Mouse (Mus musculus): ENCODE data around the gene Nos3. TPM values are rescaled to one million over a fixed set of nuclear protein-coding genes. Genes with fewer than 3 reads are reported as not detected.

Gene Nos3
- polyA plus RNA-seq, 1 experiment from 2014 or later: 18.8 TPM

DNA sequence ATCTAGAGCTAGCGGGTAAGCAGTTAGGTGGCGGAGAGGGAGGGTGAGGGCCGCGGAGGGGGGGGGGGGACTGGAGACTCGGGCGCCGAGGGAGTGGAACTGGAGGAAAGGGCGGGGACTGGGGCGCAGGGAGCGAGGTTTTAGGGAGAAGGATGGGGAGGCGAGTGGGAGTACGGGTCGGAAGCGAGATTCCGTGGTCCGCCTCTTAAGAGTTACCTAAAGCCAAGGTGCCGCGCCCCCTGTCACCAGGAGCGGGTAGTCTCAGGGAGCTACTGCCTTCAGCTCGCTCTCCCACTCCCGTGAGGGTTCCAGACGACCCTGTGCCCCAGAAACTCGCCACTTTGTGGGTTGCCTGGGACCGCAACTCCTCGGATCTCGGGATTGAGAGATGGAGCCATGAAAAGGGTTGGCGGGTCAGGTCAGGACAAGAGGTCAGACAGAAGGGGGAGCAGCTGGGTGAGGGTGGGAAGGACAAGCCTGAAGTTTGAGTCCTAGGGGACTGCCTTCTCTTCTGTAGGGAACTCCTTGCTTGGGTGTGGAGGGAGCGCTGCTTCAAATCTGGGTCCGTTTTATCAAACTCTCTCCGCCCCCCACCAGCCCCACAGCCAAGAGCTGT lies 60.9 kb downstream of the Nos3 start:
- no peaks in the 10 kb centered on the region for H3K27me3 ChIP-seq
- 1% methylated on average over 29 of the region's 30 CpGs for WGBS
- ATAC-seq (ENCODE audit: borderline replicate concordance, extremely low read depth, low FRiP score, low TSS enrichment): peak; percentile 9; the same call in 1 of the 2 replicates
- H3K27ac ChIP-seq: peak overlapping the region; percentile 94
- no peaks in the 10 kb centered on the region for H3K9me3 ChIP-seq
- peak overlapping the region; percentile 75 for H3K9ac ChIP-seq
- peaks cover 13% of the 10 kb centered on the region for H3K36me3 ChIP-seq
- H3K4me2 ChIP-seq: peak overlapping the region; percentile 91
- H3K4me3 ChIP-seq: peak overlapping the region; percentile 77
- H3K4me1 ChIP-seq: peaks cover 55% of the 10 kb centered on the region

DNA sequence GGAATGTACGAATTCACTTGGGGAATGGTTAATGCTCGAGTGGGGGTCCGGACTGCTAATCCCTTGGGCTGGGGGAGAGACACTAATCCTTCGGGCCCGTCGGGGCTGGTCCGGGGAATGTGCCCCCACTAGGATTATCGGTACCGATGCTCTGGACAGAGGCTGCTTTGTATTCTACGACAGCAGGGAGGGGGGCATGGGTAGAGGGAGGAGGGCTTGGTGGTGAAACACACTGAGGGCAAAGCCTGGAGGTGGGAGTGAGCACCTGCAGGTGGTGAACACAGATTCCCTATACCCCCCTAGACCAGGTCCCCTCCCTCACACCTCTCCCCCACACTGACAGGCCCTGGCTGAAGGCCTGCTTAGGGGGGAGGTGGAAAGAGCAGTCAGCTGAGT lies 61.4 kb downstream of the Nos3 start:
- peak overlapping the region; percentile 75 for H3K9ac ChIP-seq
- H3K27me3 ChIP-seq: no peaks in the 10 kb centered on the region
- peak overlapping the region; percentile 91 for H3K4me2 ChIP-seq
- ATAC-seq (ENCODE audit: borderline replicate concordance, extremely low read depth, low FRiP score, low TSS enrichment): 0 out of 2 replicates have a peak, but pooled peaks have one; percentile 1
- peak overlapping the region; percentile 77 for H3K4me3 ChIP-seq
- H3K9me3 ChIP-seq: no peaks in the 10 kb centered on the region
- peak overlapping the region; percentile 94 for H3K27ac ChIP-seq
- H3K36me3 ChIP-seq: peaks cover 18% of the 10 kb centered on the region
- H3K4me1 ChIP-seq: peaks cover 55% of the 10 kb centered on the region
- WGBS: 3% methylated on average over 10 of the region's 10 CpGs

DNA sequence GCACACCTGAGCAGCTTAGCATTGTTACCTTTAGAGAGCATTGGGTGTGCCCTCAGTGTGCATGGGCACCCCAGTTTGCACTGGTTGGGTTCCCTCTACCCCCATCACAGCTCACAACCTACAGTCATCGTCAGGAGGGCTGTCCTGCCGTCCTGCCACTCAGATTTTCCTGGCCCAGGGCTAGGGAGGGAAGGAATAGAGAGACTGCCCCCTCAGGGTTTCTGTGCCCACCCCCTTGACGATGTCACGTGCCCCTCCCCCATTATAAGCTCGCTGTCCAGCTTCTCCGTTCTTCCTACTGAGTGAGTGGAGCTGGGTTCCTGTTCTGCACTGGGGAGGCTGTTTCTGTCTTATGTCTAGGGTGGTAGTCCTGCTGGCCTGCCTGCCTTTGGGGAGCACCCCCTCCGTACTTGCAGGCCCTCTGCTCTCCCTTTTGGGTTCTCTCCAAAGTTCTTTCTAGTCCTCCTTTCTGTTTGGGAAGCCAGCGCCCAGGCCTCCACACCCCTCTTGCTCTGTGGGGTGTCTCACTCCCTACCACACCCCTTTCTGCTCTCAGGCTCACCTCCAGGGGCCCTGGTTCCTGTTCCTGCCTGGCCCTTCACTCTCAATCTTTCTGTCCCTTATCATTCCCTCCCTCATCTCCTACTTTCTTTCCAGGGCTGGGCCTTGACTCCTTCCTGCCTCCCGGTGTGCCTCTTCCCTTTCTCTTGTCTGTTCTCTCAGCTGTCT lies 62.1 kb downstream of the Nos3 start:
- H3K4me3 ChIP-seq: peak overlapping the region; percentile 77
- peaks cover 25% of the 10 kb centered on the region for H3K36me3 ChIP-seq
- H3K9ac ChIP-seq: peak overlapping the region; percentile 75
- peak overlapping the region; percentile 94 for H3K27ac ChIP-seq
- H3K4me2 ChIP-seq: peak overlapping the region; percentile 91
- no peaks in the 10 kb centered on the region for H3K9me3 ChIP-seq
- WGBS: 13% methylated on average over 9 of the region's 9 CpGs
- ATAC-seq (ENCODE audit: borderline replicate concordance, extremely low read depth, low FRiP score, low TSS enrichment): no peak
- no peaks in the 10 kb centered on the region for H3K27me3 ChIP-seq
- H3K4me1 ChIP-seq: peaks cover 55% of the 10 kb centered on the region

DNA sequence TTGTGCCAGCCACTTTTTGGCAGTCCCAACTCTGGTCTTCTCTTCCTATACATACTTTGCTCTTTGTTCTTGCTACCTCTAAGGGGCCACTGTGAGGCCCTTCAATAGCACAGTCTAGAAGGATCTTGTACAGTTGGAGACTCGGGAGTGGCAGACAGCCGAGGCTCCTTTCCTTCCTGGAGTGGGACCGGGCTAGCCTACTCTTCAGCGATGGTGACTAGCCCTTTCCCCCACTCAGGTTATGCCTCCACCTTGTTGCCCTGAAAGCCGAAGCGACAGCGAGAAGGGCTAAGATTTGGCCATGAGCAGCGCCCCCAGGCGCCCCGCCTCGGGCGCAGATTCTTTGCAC lies 62.6 kb downstream of the Nos3 start:
- no peak for ATAC-seq (ENCODE audit: borderline replicate concordance, extremely low read depth, low FRiP score, low TSS enrichment)
- Histone ChIP-seq H3K9ac (no peak overlapping the region), H3K4me2 (peak overlapping the region; percentile 91), H3K27ac (peak overlapping the region; percentile 94), H3K36me3 (peaks cover 30% of the 10 kb centered on the region), H3K4me1 (peaks cover 53% of the 10 kb centered on the region), H3K9me3 (no peaks in the 10 kb centered on the region), H3K27me3 (no peaks in the 10 kb centered on the region), H3K4me3 (peak overlapping the region; percentile 77)
- WGBS: 28% methylated on average over 12 of the region's 12 CpGs

DNA sequence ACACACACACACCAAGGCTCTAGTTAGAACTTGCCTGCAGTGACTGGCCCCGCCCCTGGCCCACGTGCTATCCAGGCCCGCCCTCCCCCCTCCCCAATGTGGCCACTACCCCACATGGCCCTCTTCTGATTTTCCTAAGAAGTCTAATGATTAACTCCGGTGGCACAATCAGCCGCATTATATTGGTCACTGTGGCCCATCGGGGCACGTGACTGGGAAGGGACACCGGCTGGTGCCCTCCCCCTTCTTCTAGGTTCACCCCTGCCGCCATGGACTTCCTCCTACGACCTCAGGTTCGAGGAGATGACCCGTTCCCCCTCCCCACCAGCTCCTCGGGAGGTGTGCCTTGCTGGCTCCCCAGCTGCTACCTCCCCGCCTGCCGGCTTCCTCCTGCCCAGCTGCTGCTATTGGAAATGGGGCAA lies 63.4 kb downstream of the Nos3 start:
- no peak for ATAC-seq (ENCODE audit: borderline replicate concordance, extremely low read depth, low FRiP score, low TSS enrichment)
- Histone ChIP-seq H3K9ac (no peak overlapping the region), H3K36me3 (peaks cover 38% of the 10 kb centered on the region), H3K9me3 (no peaks in the 10 kb centered on the region), H3K27ac (peak overlapping the region; percentile 94), H3K27me3 (no peaks in the 10 kb centered on the region), H3K4me2 (peak overlapping the region; percentile 91), H3K4me1 (peaks cover 46% of the 10 kb centered on the region), H3K4me3 (peak overlapping the region; percentile 24)
- WGBS: 16% methylated on average over 14 of the region's 15 CpGs

DNA sequence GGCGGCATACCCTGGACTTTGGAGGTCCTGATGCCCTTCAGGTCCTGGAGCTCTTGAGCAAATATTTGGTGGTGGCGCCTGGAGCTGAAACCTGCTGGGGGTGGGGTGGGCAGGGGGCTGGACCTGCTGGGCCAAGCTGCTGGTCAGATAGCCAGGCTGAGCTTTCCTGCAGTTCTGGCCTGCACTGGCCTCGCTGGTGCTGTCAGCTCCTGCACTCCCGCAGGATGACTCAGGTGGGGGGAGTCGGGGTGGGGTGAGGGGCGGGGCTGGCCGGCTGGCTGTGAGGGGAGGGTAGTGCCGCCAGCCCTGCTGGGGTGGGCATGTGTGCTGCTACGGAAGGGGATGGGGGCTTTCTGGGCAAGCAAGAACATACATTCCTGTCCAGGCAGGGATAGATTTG lies 64.0 kb downstream of the Nos3 start:
- Histone ChIP-seq H3K27ac (peak overlapping the region; percentile 73), H3K4me1 (peaks cover 44% of the 10 kb centered on the region), H3K9ac (no peak overlapping the region), H3K4me3 (peak overlapping the region; percentile 24), H3K27me3 (no peaks in the 10 kb centered on the region), H3K4me2 (peak overlapping the region; percentile 91), H3K36me3 (peaks cover 44% of the 10 kb centered on the region), H3K9me3 (no peaks in the 10 kb centered on the region)
- no peak for ATAC-seq (ENCODE audit: borderline replicate concordance, extremely low read depth, low FRiP score, low TSS enrichment)
- WGBS: 21% methylated on average over 9 of the region's 9 CpGs

DNA sequence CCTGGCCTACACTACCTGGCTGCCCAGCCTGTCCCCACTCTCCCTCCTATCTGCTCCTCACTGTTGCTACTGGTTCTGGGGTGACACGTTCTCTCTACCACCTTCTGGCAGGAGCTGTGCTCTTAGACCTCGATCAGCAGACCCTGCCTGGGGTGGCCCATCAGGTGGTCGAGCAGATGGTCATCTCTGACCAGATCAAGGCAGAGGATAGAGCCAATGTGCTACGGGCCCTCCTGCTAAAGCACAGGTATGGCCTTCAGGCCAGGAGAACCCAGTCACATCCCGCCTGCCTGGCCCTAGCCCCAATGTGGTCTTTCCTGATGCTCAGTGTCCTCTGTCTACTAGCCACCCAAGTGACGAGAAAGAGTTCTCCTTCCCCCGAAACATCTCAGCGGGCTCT lies 69.4 kb downstream of the Nos3 start:
- no peak overlapping the region for H3K27ac ChIP-seq
- H3K4me1 ChIP-seq: peaks cover 1% of the 10 kb centered on the region
- no peaks in the 10 kb centered on the region for H3K27me3 ChIP-seq
- 87% methylated on average over 8 of the region's 8 CpGs for WGBS
- H3K9ac ChIP-seq: no peak overlapping the region
- ATAC-seq (ENCODE audit: borderline replicate concordance, extremely low read depth, low FRiP score, low TSS enrichment): no peak
- peaks cover 94% of the 10 kb centered on the region for H3K36me3 ChIP-seq
- H3K9me3 ChIP-seq: no peaks in the 10 kb centered on the region
- H3K4me3 ChIP-seq: no peak overlapping the region
- no peak overlapping the region for H3K4me2 ChIP-seq

Other genes with a start within 250 kb of the Nos3 start
- gene Nupl2, start 199.8 kb upstream of the Nos3 start, polyA plus RNA-seq (2015; fragmentation: Nextera tagmentation; extraction: Ambion mirVana): 16.6 TPM in 2 replicates
- 6.0 and 7.0 TPM in 2 replicates for gene Kcnh2, start 13.2 kb upstream of the Nos3 start, polyA plus RNA-seq (2015; fragmentation: Nextera tagmentation; extraction: Ambion mirVana)
- 0.64 and 0.77 TPM in 2 replicates for gene Atg9b, start 27.3 kb downstream of the Nos3 start, polyA plus RNA-seq (2015; fragmentation: Nextera tagmentation; extraction: Ambion mirVana)
- 44.7 and 49.6 TPM in 2 replicates for gene Abcb8, start 28.9 kb downstream of the Nos3 start, polyA plus RNA-seq (2015; fragmentation: Nextera tagmentation; extraction: Ambion mirVana)
- 0.16 TPM in 2 replicates for gene Asic3, start 48.6 kb downstream of the Nos3 start, polyA plus RNA-seq (2015; fragmentation: Nextera tagmentation; extraction: Ambion mirVana)
- gene Cdk5, start 58.7 kb downstream of the Nos3 start, polyA plus RNA-seq (2015; fragmentation: Nextera tagmentation; extraction: Ambion mirVana): 38.6 and 43.4 TPM in 2 replicates
- gene Slc4a2, start 59.0 kb downstream of the Nos3 start, polyA plus RNA-seq (2015; fragmentation: Nextera tagmentation; extraction: Ambion mirVana): 40.4 and 44.4 TPM in 2 replicates
- gene Fastk, start 80.5 kb downstream of the Nos3 start, polyA plus RNA-seq (2015; fragmentation: Nextera tagmentation; extraction: Ambion mirVana): 91.2 and 96.3 TPM in 2 replicates
- gene Tmub1, start 83.0 kb downstream of the Nos3 start, polyA plus RNA-seq (2015; fragmentation: Nextera tagmentation; extraction: Ambion mirVana): 15.9 and 18.7 TPM in 2 replicates
- gene Agap3, start 87.4 kb downstream of the Nos3 start, polyA plus RNA-seq (2015; fragmentation: Nextera tagmentation; extraction: Ambion mirVana): 41.3 and 42.8 TPM in 2 replicates
- gene Gbx1, start 162.4 kb downstream of the Nos3 start, polyA plus RNA-seq (2015; fragmentation: Nextera tagmentation; extraction: Ambion mirVana): not detected in 2 replicates
- gene Asb10, start 176.2 kb downstream of the Nos3 start, polyA plus RNA-seq (2015; fragmentation: Nextera tagmentation; extraction: Ambion mirVana): 0.36 and 0.59 TPM in 2 replicates
- not detected in 2 replicates for gene 4931409K22Rik, start 192.0 kb downstream of the Nos3 start, polyA plus RNA-seq (2015; fragmentation: Nextera tagmentation; extraction: Ambion mirVana)
- gene Abcf2, start 212.7 kb downstream of the Nos3 start, polyA plus RNA-seq (2015; fragmentation: Nextera tagmentation; extraction: Ambion mirVana): 108 and 110 TPM in 2 replicates
- 21.7 and 21.8 TPM in 2 replicates for gene Chpf2, start 221.9 kb downstream of the Nos3 start, polyA plus RNA-seq (2015; fragmentation: Nextera tagmentation; extraction: Ambion mirVana)